Mouse (Mus musculus) MEL (cell line): Measurements from ENCODE around the gene Cntn5.

ENCODE experiments used
- CTCF ChIP-seq, 3 experiments: IDR thresholded peaks in 2 of 3; conservative IDR thresholded peaks in 1 of 3; 2 replicates each; pipeline ENCODE4 v1.5.1; 2011 to 2012; ENCODE audit warnings: low read length in 3 of 3, low read depth in 2 of 3, mild to moderate bottlenecking in 2 of 3, improper control_type of control experiment in 1 of 3, inconsistent platforms in 1 of 3, mixed read lengths in 1 of 3, moderate library complexity in 1 of 3; ENCODE audit not compliant: control insufficient read depth in 1 of 3, insufficient read depth in 1 of 3, poor library complexity in 1 of 3, severe bottlenecking in 1 of 3
- ETS1 ChIP-seq: IDR thresholded peaks from 2 replicates; pipeline ENCODE4 v1.6.1; 2012; ENCODE audit warnings: low read depth, mild to moderate bottlenecking, inconsistent platforms, low read length, improper control_type of control experiment, moderate library complexity
- MAFK ChIP-seq: IDR thresholded peaks from 2 replicates; pipeline ENCODE4 v1.6.1; 2011; ENCODE audit warnings: low read depth, mild to moderate bottlenecking, low read length, improper control_type of control experiment, borderline replicate concordance
- MAX ChIP-seq: IDR thresholded peaks from 2 replicates; pipeline ENCODE4 v1.6.1; 2011; ENCODE audit warnings: low read length, improper control_type of control experiment
- POLR2A ChIP-seq, 2 experiments: IDR thresholded peaks; 2 replicates each; pipeline ENCODE4 v1.6.1; 2011 to 2012; ENCODE audit warnings: low read length in 2 of 2, mild to moderate bottlenecking in 2 of 2, control low read depth in 1 of 2, improper control_type of control experiment in 1 of 2, low read depth in 1 of 2, moderate library complexity in 1 of 2; ENCODE audit not compliant: control insufficient read depth in 1 of 2, insufficient read depth in 1 of 2, poor library complexity in 1 of 2
- TAL1 ChIP-seq: IDR thresholded peaks from 2 replicates; pipeline ENCODE4 v1.6.1; 2012; ENCODE audit warnings: mild to moderate bottlenecking, inconsistent platforms, low read length, moderate library complexity, mixed read lengths

DNA sequence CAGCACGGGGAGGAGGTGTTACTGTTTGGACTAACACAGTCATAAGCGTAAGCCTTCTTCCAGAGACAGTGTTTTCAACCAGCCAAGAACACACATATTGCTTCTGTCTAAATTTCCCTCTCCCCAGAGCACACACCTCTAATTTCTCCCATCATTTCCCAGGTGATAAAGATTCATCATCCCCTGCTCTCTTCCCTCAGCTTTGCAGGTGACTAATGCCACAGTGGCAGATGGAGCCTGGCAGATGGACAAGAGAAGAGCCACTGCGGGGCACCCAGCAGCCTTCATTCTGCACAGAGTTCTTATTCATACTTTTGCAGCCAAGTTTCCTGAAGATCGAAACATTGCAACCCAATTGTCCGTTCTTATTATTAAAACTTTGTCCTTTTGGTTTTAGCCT, 286.5 kb downstream of the Cntn5 start:
- TF ChIP-seq MAX (no peak), MAFK (no peak), TAL1 (no peak), CTCF (IDR thresholded peaks at IDR 0.05 in 2 of 3, conservative IDR thresholded peaks at IDR 0.05 in 1 of 3; ENCODE audit: control insufficient read depth in 1 of 3, insufficient read depth in 1 of 3, low read depth in 2 of 3, low read length in 3 of 3, poor library complexity in 1 of 3, severe bottlenecking in 1 of 3) (no peak), ETS1 (no peak), POLR2A (IDR thresholded peaks at IDR 0.05; ENCODE audit: control insufficient read depth in 1 of 2, insufficient read depth in 1 of 2, low read depth in 1 of 2, low read length in 2 of 2, poor library complexity in 1 of 2) (no peak)
